Mouse (Mus musculus) MEL (cell line): ENCODE data around the gene Irf3. TPM values are rescaled to one million over a fixed set of nuclear protein-coding genes. Genes with fewer than 3 reads are reported as not detected.

ENCODE experiments used
- DNase-seq: peaks from one replicate; pipeline ENCODE4 v3.0.0; 2011; ENCODE audit warnings: low read depth, low spot score
- H3K27ac ChIP-seq: 2 replicates; pipeline ENCODE4 v1.5.1; 2012; ENCODE audit warnings: low read depth, mild to moderate bottlenecking, control low read depth, low read length, moderate library complexity; ENCODE audit not compliant: control insufficient read depth
- H3K27me3 ChIP-seq, 2 experiments: fragments of 150-350 bp in 1 of 2; sonication (generic) in 1 of 2; 2 replicates each; pipeline ENCODE4 v1.6.1; 2012; ENCODE audit warnings: low read length in 2 of 2, mild to moderate bottlenecking in 2 of 2, improper control_type of control experiment in 1 of 2, moderate library complexity in 1 of 2; ENCODE audit not compliant: insufficient read depth in 2 of 2, control insufficient read depth in 1 of 2
- H3K36me3 ChIP-seq, 2 experiments: 2 replicates each; pipeline ENCODE4 v1.6.1; 2012 to 2014; ENCODE audit warnings: low read length in 2 of 2, improper control_type of control experiment in 1 of 2, inconsistent platforms in 1 of 2, mild to moderate bottlenecking in 1 of 2; ENCODE audit not compliant: insufficient read depth in 2 of 2, control insufficient read depth in 1 of 2
- H3K4me1 ChIP-seq, 2 experiments: fragments of 150-350 bp in 1 of 2; sonication (generic) in 1 of 2; 2 replicates each; pipeline ENCODE4 v1.6.1; 2012; ENCODE audit warnings: low read length in 2 of 2, improper control_type of control experiment in 1 of 2, mild to moderate bottlenecking in 1 of 2; ENCODE audit not compliant: insufficient read depth in 2 of 2, control insufficient read depth in 1 of 2
- H3K4me3 ChIP-seq, 2 experiments: fragments of 150-350 bp in 1 of 2; sonication (generic) in 1 of 2; 2 replicates each; pipeline ENCODE4 v1.5.1; 2012; ENCODE audit warnings: low read depth in 2 of 2, low read length in 2 of 2, mild to moderate bottlenecking in 2 of 2, moderate library complexity in 2 of 2, control low read depth in 1 of 2, improper control_type of control experiment in 1 of 2; ENCODE audit not compliant: control insufficient read depth in 1 of 2, insufficient read depth in 1 of 2
- H3K79me2 ChIP-seq: 2 replicates; pipeline ENCODE4 v1.6.1; 2012; ENCODE audit warnings: mild to moderate bottlenecking, low read length, moderate library complexity; ENCODE audit not compliant: control insufficient read depth, poor library complexity, insufficient read depth
- H3K9ac ChIP-seq: 2 replicates; pipeline ENCODE4 v1.6.1; 2012; ENCODE audit warnings: low read depth, mild to moderate bottlenecking, control low read depth, low read length, moderate library complexity; ENCODE audit not compliant: control insufficient read depth, poor library complexity, severe bottlenecking
- H3K9me3 ChIP-seq: fragments of 150-350 bp; sonication (generic); replicated peaks from 2 replicates; pipeline ENCODE4 v1.6.1; 2012; ENCODE audit warnings: mild to moderate bottlenecking, low read length, improper control_type of control experiment, moderate library complexity; ENCODE audit not compliant: insufficient read depth
- BHLHE40 ChIP-seq: IDR thresholded peaks from 2 replicates; pipeline ENCODE4 v1.6.1; 2012; ENCODE audit warnings: low read depth, mild to moderate bottlenecking, inconsistent platforms, low read length, improper control_type of control experiment, borderline replicate concordance
- CHD1 ChIP-seq: IDR thresholded peaks from 2 replicates; pipeline ENCODE4 v1.6.1; 2012; ENCODE audit warnings: low read depth, mild to moderate bottlenecking, inconsistent platforms, low read length, improper control_type of control experiment
- CHD2 ChIP-seq: IDR thresholded peaks from 2 replicates; pipeline ENCODE4 v1.6.1; 2011; ENCODE audit warnings: low read length, improper control_type of control experiment
- CTCF ChIP-seq, 3 experiments: IDR thresholded peaks in 2 of 3; conservative IDR thresholded peaks in 1 of 3; 2 replicates each; pipeline ENCODE4 v1.5.1; 2011 to 2012; ENCODE audit warnings: low read length in 3 of 3, low read depth in 2 of 3, mild to moderate bottlenecking in 2 of 3, improper control_type of control experiment in 1 of 3, inconsistent platforms in 1 of 3, mixed read lengths in 1 of 3, moderate library complexity in 1 of 3; ENCODE audit not compliant: control insufficient read depth in 1 of 3, insufficient read depth in 1 of 3, poor library complexity in 1 of 3, severe bottlenecking in 1 of 3
- ELF1 ChIP-seq: IDR thresholded peaks from 2 replicates; pipeline ENCODE4 v1.6.1; 2014; ENCODE audit warnings: low read depth, mild to moderate bottlenecking, inconsistent platforms, low read length, improper control_type of control experiment, moderate library complexity
- ETS1 ChIP-seq: IDR thresholded peaks from 2 replicates; pipeline ENCODE4 v1.6.1; 2012; ENCODE audit warnings: low read depth, mild to moderate bottlenecking, inconsistent platforms, low read length, improper control_type of control experiment, moderate library complexity
- GABPA ChIP-seq: IDR thresholded peaks from 2 replicates; pipeline ENCODE4 v1.6.1; 2012; ENCODE audit warnings: low read depth, mild to moderate bottlenecking, inconsistent platforms, low read length, improper control_type of control experiment, moderate library complexity
- GATA1 ChIP-seq: IDR thresholded peaks from 2 replicates; pipeline ENCODE4 v1.6.1; 2011; ENCODE audit warnings: low read depth, low read length, improper control_type of control experiment
- HCFC1 ChIP-seq: IDR thresholded peaks from 2 replicates; pipeline ENCODE4 v1.6.1; 2012; ENCODE audit warnings: low read depth, mild to moderate bottlenecking, inconsistent platforms, low read length, improper control_type of control experiment, moderate library complexity
- JUND ChIP-seq: IDR thresholded peaks from 2 replicates; pipeline ENCODE4 v1.6.1; 2011; ENCODE audit warnings: low read depth, mild to moderate bottlenecking, improper control_type of control experiment, low read length
- MAZ ChIP-seq: IDR thresholded peaks from 2 replicates; pipeline ENCODE4 v1.6.1; 2012; ENCODE audit warnings: low read depth, mild to moderate bottlenecking, inconsistent platforms, low read length, improper control_type of control experiment
- MEF2A ChIP-seq: IDR thresholded peaks from 2 replicates; pipeline ENCODE4 v1.6.1; 2014; ENCODE audit warnings: low read depth, mild to moderate bottlenecking, inconsistent platforms, low read length, improper control_type of control experiment; ENCODE audit not compliant: poor library complexity, insufficient replicate concordance, severe bottlenecking; ENCODE audit errors: extremely low read depth
- MXI1 ChIP-seq: IDR thresholded peaks from 2 replicates; pipeline ENCODE4 v1.6.1; 2011; ENCODE audit warnings: mild to moderate bottlenecking, low read depth, low read length, improper control_type of control experiment
- MYC ChIP-seq: IDR thresholded peaks from 2 replicates; pipeline ENCODE4 v1.6.1; 2011; ENCODE audit warnings: low read depth, mild to moderate bottlenecking, low read length, improper control_type of control experiment, moderate library complexity
- NELFE ChIP-seq: IDR thresholded peaks from 2 replicates; pipeline ENCODE4 v1.6.1; 2011; ENCODE audit warnings: low read depth, low read length, improper control_type of control experiment
- NRF1 ChIP-seq: IDR thresholded peaks from 2 replicates; pipeline ENCODE4 v1.6.1; 2014; ENCODE audit warnings: low read depth, mild to moderate bottlenecking, inconsistent platforms, low read length, improper control_type of control experiment, moderate library complexity; ENCODE audit not compliant: poor library complexity, insufficient read depth, severe bottlenecking
- POLR2A ChIP-seq, 2 experiments: IDR thresholded peaks; 2 replicates each; pipeline ENCODE4 v1.6.1; 2011 to 2012; ENCODE audit warnings: low read length in 2 of 2, mild to moderate bottlenecking in 2 of 2, control low read depth in 1 of 2, improper control_type of control experiment in 1 of 2, low read depth in 1 of 2, moderate library complexity in 1 of 2; ENCODE audit not compliant: control insufficient read depth in 1 of 2, insufficient read depth in 1 of 2, poor library complexity in 1 of 2
- POLR2AphosphoS2 ChIP-seq: IDR thresholded peaks from 2 replicates; pipeline ENCODE4 v1.6.1; 2011; ENCODE audit warnings: low read length, improper control_type of control experiment
- POLR2AphosphoS5 ChIP-seq: IDR thresholded peaks from 2 replicates; pipeline ENCODE4 v1.6.1; 2012; ENCODE audit warnings: low read depth, borderline replicate concordance, mild to moderate bottlenecking, inconsistent platforms, low read length, moderate library complexity, mixed read lengths
- RAD21 ChIP-seq: IDR thresholded peaks from 2 replicates; pipeline ENCODE4 v1.6.1; 2011; ENCODE audit warnings: mild to moderate bottlenecking, low read depth, low read length, improper control_type of control experiment
- RCOR1 ChIP-seq: IDR thresholded peaks from 2 replicates; pipeline ENCODE4 v1.6.1; 2012; ENCODE audit warnings: low read depth, mild to moderate bottlenecking, inconsistent platforms, low read length, improper control_type of control experiment
- SIN3A ChIP-seq: IDR thresholded peaks from 2 replicates; pipeline ENCODE4 v1.6.1; 2012; ENCODE audit warnings: low read length, improper control_type of control experiment, inconsistent platforms
- SMC3 ChIP-seq: IDR thresholded peaks from 2 replicates; pipeline ENCODE4 v1.6.1; 2011; ENCODE audit warnings: low read depth, low read length, improper control_type of control experiment
- TBP ChIP-seq: IDR thresholded peaks from 2 replicates; pipeline ENCODE4 v1.8.0; 2011; ENCODE audit warnings: low read depth, low read length, improper control_type of control experiment
- TCF12 ChIP-seq: IDR thresholded peaks from 2 replicates; pipeline ENCODE4 v1.6.1; 2014; ENCODE audit warnings: low read depth, mild to moderate bottlenecking, inconsistent platforms, low read length, improper control_type of control experiment, moderate library complexity
- USF2 ChIP-seq, 2 experiments: IDR thresholded peaks; 2 replicates each; pipeline ENCODE4 v1.6.1; 2011 to 2012; ENCODE audit warnings: improper control_type of control experiment in 2 of 2, low read length in 2 of 2, borderline replicate concordance in 1 of 2, inconsistent platforms in 1 of 2, low read depth in 1 of 2, mild to moderate bottlenecking in 1 of 2; ENCODE audit not compliant: insufficient read depth in 1 of 2
- ZC3H11A ChIP-seq: IDR thresholded peaks from 2 replicates; pipeline ENCODE4 v1.6.1; 2012; ENCODE audit warnings: low read depth, mild to moderate bottlenecking, inconsistent platforms, low read length, improper control_type of control experiment
- ZKSCAN1 ChIP-seq: IDR thresholded peaks from 2 replicates; pipeline ENCODE4 v1.6.1; 2012; ENCODE audit warnings: low read depth, mild to moderate bottlenecking, inconsistent platforms, low read length, improper control_type of control experiment, moderate library complexity
- ZNF384 ChIP-seq: IDR thresholded peaks from 2 replicates; pipeline ENCODE4 v1.6.1; 2012; ENCODE audit warnings: low read depth, mild to moderate bottlenecking, inconsistent platforms, low read length, improper control_type of control experiment
- polyA plus RNA-seq, 2 experiments: library from polyadenylated mRNA; stranded (reverse) in 1 of 2; unstranded in 1 of 2; fragments of >175 nt in 1 of 2; fragments of >200 nt in 1 of 2; gene quantifications; 2 replicates each; pipeline versions ENCODE4 v1.2.1 to v1.2.4; 2012; ENCODE audit warnings: low replicate concordance in 2 of 2, low read depth in 1 of 2; ENCODE audit not compliant: insufficient read length in 2 of 2, insufficient read depth in 1 of 2, missing spikeins in 1 of 2
- total RNA-seq: library from RNA; depleted of rRNA; stranded (reverse); fragments of 300-350 nt; gene quantifications from 2 replicates; pipeline ENCODE4 v1.2.3, GENCODE M21; 2012

The Irf3 gene
- total and polyA plus RNA-seq, 3 experiments, result 82.1 to 83.4 TPM; not detected in 1

DNA sequence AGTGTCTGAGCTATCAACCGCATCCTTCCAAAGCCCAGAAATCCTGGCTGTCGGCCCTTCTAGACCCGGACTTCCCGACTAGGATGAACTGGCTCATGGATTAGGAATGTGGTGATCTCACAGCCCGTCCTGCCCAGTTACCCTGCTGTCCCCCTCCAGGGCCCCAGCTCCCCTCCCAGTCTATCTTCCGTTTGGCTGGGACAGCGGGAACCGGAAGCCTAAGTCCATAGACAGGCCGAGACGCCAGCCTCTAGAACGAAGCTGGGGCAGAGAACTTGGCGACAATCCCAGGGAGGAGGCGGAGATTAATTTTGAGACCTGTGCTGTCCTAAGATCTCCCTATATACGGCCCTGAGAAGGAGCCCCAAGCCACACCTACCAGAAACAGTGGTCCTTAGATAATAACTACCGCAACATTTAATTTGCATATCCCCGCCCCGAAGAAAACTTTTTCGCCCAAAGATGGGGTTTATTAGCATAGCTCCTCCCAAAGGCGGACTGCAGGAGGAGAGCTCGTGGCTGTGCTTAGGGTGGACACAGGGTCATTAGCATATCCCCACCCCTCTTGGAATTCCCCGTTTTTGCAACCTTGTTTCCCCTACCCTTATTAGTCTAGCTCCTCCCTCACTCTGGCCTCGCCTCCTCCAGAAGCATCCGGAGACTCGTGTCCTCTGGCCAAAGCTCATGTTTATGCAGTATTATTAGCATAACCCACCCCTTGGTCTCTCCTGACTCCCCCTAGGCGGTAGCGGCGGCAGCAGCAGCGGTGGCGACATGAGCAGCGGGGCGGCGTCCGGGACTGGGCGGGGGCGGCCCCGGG, 20.0 kb downstream of the Irf3 start, which contains the start of gene Rras (continued):
- peak; percentile 57 to 74; a peak in 3 of 4 replicates for TF ChIP-seq POLR2A (IDR thresholded peaks at IDR 0.05; ENCODE audit: control insufficient read depth in 1 of 2, insufficient read depth in 1 of 2, low read depth in 1 of 2, low read length in 2 of 2, poor library complexity in 1 of 2)
- no peak; the same call in 1 of the 2 replicates for TF ChIP-seq ZC3H11A
- TF ChIP-seq HCFC1, result peak; percentile 72
- 0 out of 2 replicates have a peak, but pooled peaks have one; percentile 75 for TF ChIP-seq MAZ
- TF ChIP-seq POLR2AphosphoS2, result peak; percentile 65; the same call in 1 of the 2 replicates
- TF ChIP-seq NELFE, result peak; percentile 62
- no peak for TF ChIP-seq POLR2AphosphoS5
- TF ChIP-seq MXI1, result no peak; the same call in 1 of the 2 replicates
- no peak for TF ChIP-seq ZKSCAN1
- TF ChIP-seq MYC, result peak; percentile 56
- no peak for TF ChIP-seq CHD2
- peak; percentile 18; the same call in 1 of the 2 replicates for TF ChIP-seq RCOR1
- no peak for TF ChIP-seq JUND
- TF ChIP-seq GABPA, result no peak
- 0 out of 2 replicates have a peak, but pooled peaks have one; percentile 2 for TF ChIP-seq NRF1
- TF ChIP-seq CTCF (IDR thresholded peaks at IDR 0.05 in 2 of 3, conservative IDR thresholded peaks at IDR 0.05 in 1 of 3; ENCODE audit: control insufficient read depth in 1 of 3, insufficient read depth in 1 of 3, low read depth in 2 of 3, low read length in 3 of 3, poor library complexity in 1 of 3, severe bottlenecking in 1 of 3), result peak in 1 of 3 experiments; percentile 17; a peak in 1 of 6 replicates
- TF ChIP-seq MEF2A, result no peak
- TF ChIP-seq ETS1, result no peak; the same call in 1 of the 2 replicates
- no peak for TF ChIP-seq CHD1
- TF ChIP-seq ELF1, result peak; percentile 65

DNA sequence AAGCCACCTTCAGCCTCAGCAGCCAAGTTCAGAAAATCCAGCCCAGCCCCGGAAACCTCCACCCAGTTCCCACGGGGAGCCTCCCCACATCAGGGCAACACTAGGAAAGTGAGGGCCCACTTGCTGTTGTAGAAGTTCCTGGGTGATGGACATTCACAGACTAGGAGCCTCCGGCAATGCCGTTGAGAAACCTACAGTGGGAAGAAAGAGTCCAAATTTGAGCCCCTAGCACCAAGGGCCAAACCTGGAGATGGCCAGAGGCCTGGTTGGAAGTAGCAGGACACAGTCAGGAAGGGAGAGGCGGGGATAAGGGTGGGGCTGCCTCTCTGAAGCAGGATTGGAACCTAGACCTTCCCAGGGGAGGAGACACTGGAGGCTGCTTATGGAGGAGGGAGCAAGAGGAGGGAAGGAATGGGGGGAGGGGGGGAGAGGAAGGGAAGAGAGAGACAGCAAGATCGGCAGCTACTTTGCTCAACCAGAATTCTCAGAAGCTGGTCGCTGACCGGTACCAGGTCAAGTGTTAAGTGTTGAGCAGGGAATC, 21.7 kb downstream of the Irf3 start:
- H3K4me1 ChIP-seq, result peaks cover 4 to 20% of the 10 kb centered on the region in 2 experiments
- DNase-seq, result peak; percentile 34
- H3K36me3 ChIP-seq, result peaks cover 0 to 17% of the 10 kb centered on the region in 2 experiments; a peak in 2 of 4 replicates
- peaks cover 12% of the 10 kb centered on the region for H3K79me2 ChIP-seq
- H3K9me3 ChIP-seq, result no peaks in the 10 kb centered on the region
- H3K9ac ChIP-seq, result peak overlapping the region; percentile 31; the same call in 1 of the 2 replicates
- no peak for TF ChIP-seq NRF1
- no peak for TF ChIP-seq MEF2A
- no peak for TF ChIP-seq TBP
- TF ChIP-seq CHD2, result no peak
- TF ChIP-seq GATA1, result no peak
- TF ChIP-seq ZNF384, result no peak
- no peak for TF ChIP-seq POLR2AphosphoS2
- TF ChIP-seq RAD21, result no peak
- no peak for TF ChIP-seq SMC3
- no peak for TF ChIP-seq TCF12
- no peak for TF ChIP-seq BHLHE40
- no peak for TF ChIP-seq NELFE
- no peak for TF ChIP-seq USF2 (IDR thresholded peaks at IDR 0.05; ENCODE audit: borderline replicate concordance in 1 of 2, insufficient read depth in 1 of 2, low read depth in 1 of 2, low read length in 2 of 2)
- no peak for TF ChIP-seq MXI1
- TF ChIP-seq HCFC1, result no peak
- no peak for TF ChIP-seq ZC3H11A
- TF ChIP-seq SIN3A, result no peak
- no peaks in the 10 kb centered on the region for H3K27me3 ChIP-seq
- no peak overlapping the region for H3K27ac ChIP-seq
- no peak overlapping the region for H3K4me3 ChIP-seq
